Mouse (Mus musculus): ENCODE data around the gene Cdk5.
A peak's percentile ranks its signal among the peaks of the same experiment; 100 is the strongest.

The Cdk5 gene

GRCm38 (mm10) chr5:24427981-24428402 is 4.7 kb upstream of the Cdk5 start:
- peak; percentile 59 for DNase-seq (ENCODE audit: low spot score)

GRCm38 (mm10) chr5:24427285-24427633 is 3.9 kb upstream of the Cdk5 start:
- DNase-seq (ENCODE audit: low spot score): no peak

- DNase-seq (ENCODE audit: low spot score): no peak
These were observed 3.4 kb upstream of the Cdk5 start for GRCm38 (mm10) chr5:24426556-24427284.

- no peak for DNase-seq (ENCODE audit: low spot score)
These were observed 2.7 kb upstream of the Cdk5 start for GRCm38 (mm10) chr5:24426037-24426432.

GRCm38 (mm10) chr5:24425421-24426036 is 2.2 kb upstream of the Cdk5 start:
- DNase-seq (ENCODE audit: low spot score): peak; percentile 74

GRCm38 (mm10) chr5:24424861-24425411 is 1.6 kb upstream of the Cdk5 start:
- DNase-seq (ENCODE audit: low spot score): peak; percentile 88

- no peak for DNase-seq (ENCODE audit: low spot score)
These were observed 863 bp upstream of the Cdk5 start for GRCm38 (mm10) chr5:24424004-24424781.

GRCm38 (mm10) chr5:24420381-24420780 is 2.9 kb downstream of the Cdk5 start:
- DNase-seq (ENCODE audit: low spot score): no peak

GRCm38 (mm10) chr5:24417587-24417986 is 5.7 kb downstream of the Cdk5 start:
- no peak for DNase-seq (ENCODE audit: low spot score)

GRCm38 (mm10) chr5:24416222-24416736 is 7.1 kb downstream of the Cdk5 start:
- DNase-seq (ENCODE audit: low spot score): peak; percentile 73

- no peak for DNase-seq (ENCODE audit: low spot score)
These were observed 9.4 kb downstream of the Cdk5 start for GRCm38 (mm10) chr5:24413938-24414337.

GRCm38 (mm10) chr5:24413042-24413693 is 10.2 kb downstream of the Cdk5 start, which contains the start of gene Asic3:
Asic3 (plus strand) TSS chr5:24413392.
- DNase-seq (ENCODE audit: low spot score): no peak

- no peak for DNase-seq (ENCODE audit: low spot score)
These were observed 11.3 kb downstream of the Cdk5 start for GRCm38 (mm10) chr5:24412063-24412462.

GRCm38 (mm10) chr5:24409466-24409865 is 13.9 kb downstream of the Cdk5 start:
- DNase-seq (ENCODE audit: low spot score): no peak

GRCm38 (mm10) chr5:24408651-24409050 is 14.7 kb downstream of the Cdk5 start:
- no peak for DNase-seq (ENCODE audit: low spot score)

- DNase-seq (ENCODE audit: low spot score): no peak
These were observed 17.9 kb downstream of the Cdk5 start for GRCm38 (mm10) chr5:24405389-24405876.

GRCm38 (mm10) chr5:24404594-24405360 is 18.6 kb downstream of the Cdk5 start:
- DNase-seq (ENCODE audit: low spot score): no peak

GRCm38 (mm10) chr5:24401969-24402368 is 21.4 kb downstream of the Cdk5 start:
- no peak for DNase-seq (ENCODE audit: low spot score)

GRCm38 (mm10) chr5:24400911-24401605 is 22.3 kb downstream of the Cdk5 start:
- no peak for DNase-seq (ENCODE audit: low spot score)

GRCm38 (mm10) chr5:24400362-24400761 is 23.0 kb downstream of the Cdk5 start:
- DNase-seq (ENCODE audit: low spot score): no peak

All from embryo, embryonic 10 days (tissue).